Mouse (Mus musculus): ENCODE measurements at regions not wholly inside any gene's neighbourhood (a gene's known extent, or its start where the extent isn't known, plus 50 kb on each side); places are given as distances from the start of the nearest gene placed in this dataset.

DNA sequence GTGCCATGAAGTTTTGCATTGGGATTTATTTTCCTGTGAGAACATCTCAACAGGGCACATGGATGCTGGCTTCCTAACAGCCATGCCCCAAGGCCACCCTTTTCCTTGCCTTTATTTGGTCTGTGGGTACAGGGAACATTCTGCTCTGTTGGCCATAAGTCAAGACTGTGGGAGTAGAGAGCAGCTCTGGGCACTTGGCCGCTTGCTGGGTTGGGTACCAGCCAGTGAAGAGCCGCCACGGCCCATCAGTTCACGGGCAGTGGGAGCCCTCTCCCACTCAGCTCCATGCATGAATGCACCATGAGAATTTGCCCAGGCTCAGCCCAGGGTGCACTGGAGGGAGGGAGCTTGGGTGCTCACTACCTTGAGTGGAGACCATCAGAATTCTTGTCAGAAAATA, 116.6 kb downstream of the Bod1 start:
- TF ChIP-seq CTCF (IDR thresholded peaks at IDR 0.05; ENCODE audit: insufficient read depth, low read length): no peak
- TF ChIP-seq POLR2A (IDR thresholded peaks at IDR 0.05; ENCODE audit: borderline replicate concordance, extremely low read depth, low read depth, low read length): no peak
